In the genomic region with DNA sequence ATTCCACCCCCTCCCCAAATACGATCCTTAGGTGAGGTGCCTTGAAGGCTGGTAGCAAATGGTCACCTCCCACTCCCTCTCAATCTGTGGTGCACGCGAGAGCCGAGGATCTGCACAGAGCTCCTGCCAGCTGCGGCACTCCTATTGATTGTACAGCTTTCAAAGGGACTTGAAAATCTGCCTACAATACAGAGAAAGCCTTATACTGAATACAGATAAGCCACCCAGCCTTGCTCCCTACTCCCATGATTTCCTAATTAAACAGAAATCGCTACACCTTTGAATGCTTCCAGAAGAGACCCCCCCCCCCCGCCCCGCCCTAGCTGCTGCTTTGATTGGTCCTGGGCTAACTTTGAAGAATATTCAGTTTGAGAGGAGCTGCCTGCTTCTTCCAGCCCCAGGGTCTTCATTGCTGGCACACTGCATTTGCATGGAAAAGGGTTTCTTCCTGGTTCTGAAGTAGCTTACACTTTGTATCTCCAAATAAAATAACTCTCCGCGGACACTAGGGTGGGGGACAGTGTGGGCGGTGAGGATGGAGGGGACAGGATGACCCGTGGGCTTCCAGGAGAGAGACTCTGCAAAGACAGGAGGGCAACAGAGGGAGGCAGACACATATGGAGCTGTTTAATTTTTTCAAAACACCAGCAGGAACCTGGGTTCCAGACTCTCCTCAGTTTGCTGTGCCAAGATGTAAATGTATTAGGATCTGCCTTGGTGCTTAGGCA, we compare ENCODE assay signal across 14 mouse cellular contexts. TPM values are rescaled to one million over a fixed set of nuclear protein-coding genes. Genes with fewer than 3 reads are reported as not detected.
DNase-seq lines count a peak whose midpoint lies in the region; ATAC-seq and TF ChIP-seq lines count a peak whose summit lies in the region.
"Had no signal": no experiment of that assay in that cellular context is flagged by ENCODE, and none has a peak within 500 bp of the region (broad histone marks: within the 10 kb centered on the region; RNA-seq: fewer than 3 reads in every experiment).

No protein-coding gene starts in this region.

- peak; percentile 79 for ATAC-seq in forebrain, embryonic 11.5 days (replicated peaks; ENCODE audit: low FRiP score)
- ATAC-seq in hindbrain, embryonic 14.5 days (ENCODE audit: low FRiP score) = peak; percentile 46; the same call in 1 of the 2 replicates
- ATAC-seq in midbrain, postnatal 0 days (ENCODE audit: low FRiP score) = peak; percentile 63; the same call in 1 of the 2 replicates
- ATAC-seq: CD4-positive, CD25-positive, alpha-beta regulatory T cell, adult 4 months had no signal

- H3K4me3 ChIP-seq in embryonic facial prominence, embryonic 10.5 days = no peak overlapping the region
- H3K4me3 ChIP-seq in forebrain, embryonic 11.5 days (ENCODE audit: low read depth, low read length) = no peak overlapping the region
- no peak overlapping the region for H3K4me3 ChIP-seq in hindbrain, embryonic 14.5 days (replicated peaks; ENCODE audit: low read length)
- H3K4me3 ChIP-seq in midbrain, postnatal 0 days (ENCODE audit: low read depth, low read length) = no peak overlapping the region
- H3K4me3 ChIP-seq: heart, embryonic 13.5 days had no signal

- no peak overlapping the region for H3K9ac ChIP-seq in forebrain, embryonic 11.5 days (ENCODE audit: low read length)
- H3K9ac ChIP-seq in hindbrain, embryonic 14.5 days = no peak overlapping the region
- H3K9ac ChIP-seq in midbrain, postnatal 0 days (replicated peaks; ENCODE audit: low read length, poor library complexity, severe bottlenecking) = no peak overlapping the region
- H3K9ac ChIP-seq: heart, embryonic 13.5 days had no signal

- TF ChIP-seq CTCF in midbrain, postnatal 0 days (IDR thresholded peaks at IDR 0.05) = no peak

- no peak overlapping the region for H3K4me2 ChIP-seq in forebrain, embryonic 11.5 days (ENCODE audit: low read depth, low read length, severe bottlenecking)
- no peak overlapping the region for H3K4me2 ChIP-seq in hindbrain, embryonic 14.5 days (replicated peaks)
- H3K4me2 ChIP-seq in midbrain, postnatal 0 days (ENCODE audit: low read depth, low read length, poor library complexity, severe bottlenecking) = 0 out of 2 replicates have a peak overlapping the region, but pooled peaks have one; percentile 10
- H3K4me2 ChIP-seq: heart, embryonic 13.5 days had no signal

- H3K27me3 ChIP-seq in embryonic facial prominence, embryonic 10.5 days (replicated peaks; ENCODE audit: low read depth, poor library complexity, severe bottlenecking) = no peaks in the 10 kb centered on the region; the same call in 1 of the 2 replicates
- H3K27me3 ChIP-seq in forebrain, embryonic 11.5 days (ENCODE audit: control insufficient read depth, insufficient read depth, low read length) = no peaks in the 10 kb centered on the region
- no peaks in the 10 kb centered on the region for H3K27me3 ChIP-seq in hindbrain, embryonic 14.5 days (ENCODE audit: control insufficient read depth, insufficient read depth, low read length)
- H3K27me3 ChIP-seq in midbrain, postnatal 0 days (ENCODE audit: insufficient read depth, low read length) = no peaks in the 10 kb centered on the region
- H3K27me3 ChIP-seq: heart, embryonic 13.5 days had no signal

- 0 out of 2 replicates have a peak, but pooled peaks cover 3% of the 10 kb centered on the region for H3K36me3 ChIP-seq in embryonic facial prominence, embryonic 10.5 days (replicated peaks)
- no peaks in the 10 kb centered on the region for H3K36me3 ChIP-seq in forebrain, embryonic 11.5 days (ENCODE audit: control insufficient read depth, insufficient read depth, low read length)
- H3K36me3 ChIP-seq in hindbrain, embryonic 14.5 days (replicated peaks; ENCODE audit: control insufficient read depth, insufficient read depth) = no peaks in the 10 kb centered on the region
- no peaks in the 10 kb centered on the region for H3K36me3 ChIP-seq in midbrain, postnatal 0 days (ENCODE audit: insufficient read depth, low read length)

- H3K9me3 ChIP-seq in embryonic facial prominence, embryonic 10.5 days = no peaks in the 10 kb centered on the region
- no peaks in the 10 kb centered on the region for H3K9me3 ChIP-seq in forebrain, embryonic 11.5 days (ENCODE audit: control insufficient read depth, low read length)
- H3K9me3 ChIP-seq in hindbrain, embryonic 14.5 days (ENCODE audit: control insufficient read depth, low read length) = 0 out of 2 replicates have a peak, but pooled peaks cover 3% of the 10 kb centered on the region
- H3K9me3 ChIP-seq in midbrain, postnatal 0 days (ENCODE audit: low read length) = no peaks in the 10 kb centered on the region

- WGBS in embryonic facial prominence, embryonic 10.5 days = 63% methylated on average over 12 of the region's 12 CpGs
- WGBS in forebrain, embryonic 11.5 days = 37% methylated on average over 12 of the region's 12 CpGs
- WGBS in hindbrain, embryonic 14.5 days = 33% methylated on average over 12 of the region's 12 CpGs
- WGBS in midbrain, postnatal 0 days = 24% methylated on average over 12 of the region's 12 CpGs

- peak overlapping the region; percentile 69 for H3K27ac ChIP-seq in embryonic facial prominence, embryonic 10.5 days (replicated peaks)
- peak overlapping the region; percentile 50 for H3K27ac ChIP-seq in forebrain, embryonic 11.5 days (ENCODE audit: low read depth, low read length)
- peak overlapping the region; percentile 51 for H3K27ac ChIP-seq in hindbrain, embryonic 14.5 days
- 0 out of 2 replicates have a peak overlapping the region, but pooled peaks have one; percentile 1 for H3K27ac ChIP-seq in midbrain, postnatal 0 days (ENCODE audit: low read depth, low read length)
- H3K27ac ChIP-seq: heart, embryonic 13.5 days had no signal

- peaks cover 34% of the 10 kb centered on the region for H3K4me1 ChIP-seq in embryonic facial prominence, embryonic 10.5 days
- peaks cover 11% of the 10 kb centered on the region for H3K4me1 ChIP-seq in forebrain, embryonic 11.5 days (replicated peaks; ENCODE audit: control insufficient read depth, insufficient read depth, low read length)
- peaks cover 14% of the 10 kb centered on the region; the same call in 1 of the 2 replicates for H3K4me1 ChIP-seq in hindbrain, embryonic 14.5 days (replicated peaks; ENCODE audit: control insufficient read depth, insufficient read depth, low read length)
- no peaks in the 10 kb centered on the region for H3K4me1 ChIP-seq in midbrain, postnatal 0 days (ENCODE audit: insufficient read depth, low read length)
- H3K4me1 ChIP-seq: heart, embryonic 13.5 days had no signal

- DNase-seq in embryonic facial prominence, embryonic 10.5 days (ENCODE audit: low spot score) = no peak
- peak; percentile 54 for DNase-seq in forebrain, embryonic 11.5 days (ENCODE audit: low spot score)
- no peak for DNase-seq in hindbrain, embryonic 14.5 days (ENCODE audit: low spot score)
- peak; percentile 34 for DNase-seq in midbrain, postnatal 0 days (ENCODE audit: low spot score)
- no peak for DNase-seq in spleen, adult 12 weeks (ENCODE audit: low spot score)
- no peak for DNase-seq in gastrocnemius, postnatal 10 days
- DNase-seq in right cerebral cortex, adult 18-20 months = no peak
- DNase-seq: gastrocnemius, postnatal 25 days; lung, adult 18-20 months; right cerebral cortex, postnatal 14 days; thymus, postnatal 25 days had no signal

RNA-seq across cellular contexts. Expression of a gene that starts 17.4 kb away (rescaled TPM):
- 2.1 and 4.2 TPM in 2 replicates for polyA plus RNA-seq in embryonic facial prominence, embryonic 10.5 days (2016; fragmentation: Nextera tagmentation; extraction: Ambion mirVana)
- 10.5 and 10.7 TPM in 2 replicates for polyA plus RNA-seq in forebrain, embryonic 11.5 days (2014; fragmentation: Nextera tagmentation; extraction: Ambion mirVana)
- 19.4 and 23.9 TPM in 2 replicates for polyA plus RNA-seq in hindbrain, embryonic 14.5 days (2014; fragmentation: Nextera tagmentation; extraction: Ambion mirVana)
- 16.4 and 26.3 TPM in 2 replicates for total RNA-seq in midbrain, postnatal 0 days (2014; rRNA removed)
- 8.8 and 10.2 TPM in 2 replicates for polyA plus RNA-seq in midbrain, postnatal 0 days (2015; fragmentation: Nextera tagmentation; extraction: Ambion mirVana)
- 1 to 10 TPM in 1 of 2 experiments, under 1 TPM in 1; 0.12 to 1.3 TPM for total RNA-seq in gastrocnemius, postnatal 10 days (2021)
- total RNA-seq: gastrocnemius, postnatal 25 days; megakaryocyte, adult 5-6 weeks had no signal

RNA-seq across cellular contexts. Expression of a gene that starts 47.2 kb away (rescaled TPM):
- 27.4 and 28.1 TPM in 2 replicates for polyA plus RNA-seq in embryonic facial prominence, embryonic 10.5 days (2016; fragmentation: Nextera tagmentation; extraction: Ambion mirVana)
- polyA plus RNA-seq in forebrain, embryonic 11.5 days (2014; fragmentation: Nextera tagmentation; extraction: Ambion mirVana) = 36.2 and 39.4 TPM in 2 replicates
- 38.0 and 41.9 TPM in 2 replicates for polyA plus RNA-seq in hindbrain, embryonic 14.5 days (2014; fragmentation: Nextera tagmentation; extraction: Ambion mirVana)
- 55.8 and 59.0 TPM in 2 replicates for total RNA-seq in midbrain, postnatal 0 days (2014; rRNA removed)
- polyA plus RNA-seq in midbrain, postnatal 0 days (2015; fragmentation: Nextera tagmentation; extraction: Ambion mirVana) = 28.3 and 31.3 TPM in 2 replicates
- total RNA-seq in gastrocnemius, postnatal 10 days (2021) = 10 to 100 TPM; 20.1 to 25.0 TPM

RNA-seq across cellular contexts. Expression of a gene that starts 48.1 kb away (rescaled TPM):
- 17.0 and 17.2 TPM in 2 replicates for polyA plus RNA-seq in embryonic facial prominence, embryonic 10.5 days (2016; fragmentation: Nextera tagmentation; extraction: Ambion mirVana)
- polyA plus RNA-seq in forebrain, embryonic 11.5 days (2014; fragmentation: Nextera tagmentation; extraction: Ambion mirVana) = 18.4 and 20.6 TPM in 2 replicates
- polyA plus RNA-seq in hindbrain, embryonic 14.5 days (2014; fragmentation: Nextera tagmentation; extraction: Ambion mirVana) = 25.5 and 30.2 TPM in 2 replicates
- total RNA-seq in midbrain, postnatal 0 days (2014; rRNA removed) = 56.0 and 62.5 TPM in 2 replicates
- polyA plus RNA-seq in midbrain, postnatal 0 days (2015; fragmentation: Nextera tagmentation; extraction: Ambion mirVana) = 35.9 and 40.4 TPM in 2 replicates
- 1 to 10 TPM; 4.9 to 7.2 TPM for total RNA-seq in gastrocnemius, postnatal 10 days (2021)

Comparison
In these comparisons a context has a peak if more than half of its experiments do, and no peak if none do; other contexts are left out.
1. DNase-seq: peak in forebrain, embryonic 11.5 days (single experiment) and midbrain, postnatal 0 days (single experiment); none in embryonic facial prominence, embryonic 10.5 days (single experiment), hindbrain, embryonic 14.5 days (single experiment), spleen, adult 12 weeks (single experiment), gastrocnemius, postnatal 10 days (single experiment) and right cerebral cortex, adult 18-20 months (single experiment).
2. H3K27ac ChIP-seq: peak in every context shown above with its lines; median percentile 69 in embryonic facial prominence, embryonic 10.5 days; 51 in hindbrain, embryonic 14.5 days; 50 in forebrain, embryonic 11.5 days; 1 in midbrain, postnatal 0 days.
3. Peak in every context shown above with its lines, with median percentiles within 50 percentile points of each other: ATAC-seq.